Mouse (Mus musculus): Measurements from ENCODE around the gene Tpm4. TPM values are rescaled to one million over a fixed set of nuclear protein-coding genes. Genes with fewer than 3 reads are reported as not detected.

Tpm4 gene
- polyA plus RNA-seq, 1 experiment, result not detected

DNA sequence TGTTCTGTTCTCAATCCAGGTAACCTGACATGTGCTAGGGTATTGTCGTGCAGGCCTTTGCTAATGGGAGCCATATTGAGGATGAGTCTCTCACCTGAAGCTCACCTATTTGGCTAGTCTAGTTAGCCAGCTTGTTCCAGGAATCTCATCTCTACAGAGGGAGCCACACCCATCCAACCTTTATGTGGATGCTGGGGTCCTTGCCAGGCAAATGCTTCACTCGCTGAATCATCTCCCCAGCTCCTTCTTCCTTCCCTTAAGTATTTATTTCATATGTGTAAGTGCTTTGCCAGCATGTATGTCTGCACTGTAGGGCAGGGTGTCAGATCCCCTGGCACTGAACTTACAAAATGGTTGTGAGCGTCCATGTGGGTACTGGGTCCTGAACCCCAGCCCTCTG is 11.8 kb downstream of the Tpm4 start:
- no peak overlapping the region for H3K4me3 ChIP-seq (ENCODE audit: insufficient read depth, low read depth, low read length)
- no peaks in the 10 kb centered on the region for H3K4me1 ChIP-seq (ENCODE audit: control insufficient read depth, insufficient read depth, low read length)
- TF ChIP-seq POLR2A (IDR thresholded peaks at IDR 0.05; ENCODE audit: insufficient read depth, low read depth, low read length) (no peak), CTCF (IDR thresholded peaks at IDR 0.05; ENCODE audit: insufficient read depth, low read depth, low read length) (no peak)
- WGBS, result 92% methylated on average over 3 of the region's 3 CpGs
- no peak overlapping the region for H3K27ac ChIP-seq (ENCODE audit: insufficient read depth, low read depth, low read length)

DNA sequence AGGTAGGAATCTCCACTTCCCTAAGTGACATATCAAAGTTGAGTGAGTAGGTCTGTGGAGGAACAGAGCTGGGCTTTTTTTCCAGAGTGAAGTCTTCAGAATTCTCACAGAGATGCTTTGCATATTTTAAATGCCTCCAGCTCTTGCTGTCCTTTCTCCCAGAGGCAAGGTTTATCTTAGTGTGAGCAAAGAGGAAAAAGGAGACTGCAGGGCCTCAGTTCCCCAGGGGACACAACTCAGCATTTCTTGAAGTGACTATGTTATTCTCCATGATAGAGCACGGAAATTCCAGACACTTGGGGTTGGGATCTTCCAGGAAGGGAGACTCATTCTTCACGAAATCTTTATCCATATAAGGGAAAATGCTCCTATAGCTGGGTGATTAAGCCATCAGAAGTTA is 12.5 kb downstream of the Tpm4 start:
- TF ChIP-seq POLR2A (IDR thresholded peaks at IDR 0.05; ENCODE audit: insufficient read depth, low read depth, low read length), result no peak
- no peak for TF ChIP-seq CTCF (IDR thresholded peaks at IDR 0.05; ENCODE audit: insufficient read depth, low read depth, low read length)
- no peak overlapping the region for H3K27ac ChIP-seq (ENCODE audit: insufficient read depth, low read depth, low read length)
- no peak overlapping the region for H3K4me3 ChIP-seq (ENCODE audit: insufficient read depth, low read depth, low read length)
- no peaks in the 10 kb centered on the region for H3K4me1 ChIP-seq (ENCODE audit: control insufficient read depth, insufficient read depth, low read length)
- 84% methylated on average over 2 of the region's 2 CpGs for WGBS

DNA sequence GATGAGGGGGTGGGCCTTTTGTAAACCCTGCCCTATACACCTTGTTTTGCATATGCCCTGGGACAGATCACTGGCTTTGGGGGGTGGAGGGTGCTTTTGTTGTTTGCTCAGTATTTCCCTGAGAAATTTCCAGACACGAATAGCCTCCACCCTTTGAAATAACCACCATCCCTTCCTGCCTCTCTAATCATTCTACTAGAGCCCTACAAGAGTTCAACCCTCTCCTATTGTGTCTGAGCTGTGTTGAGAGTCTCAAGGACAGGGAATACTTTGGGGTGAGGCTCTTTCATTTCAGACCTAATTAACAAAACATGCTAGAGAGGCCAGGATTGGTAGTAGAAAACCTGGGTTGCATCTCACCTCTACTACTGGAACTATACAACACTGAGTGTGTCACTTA is 14.3 kb downstream of the Tpm4 start:
- H3K4me3 ChIP-seq (ENCODE audit: insufficient read depth, low read depth, low read length), result no peak overlapping the region
- no peak overlapping the region for H3K27ac ChIP-seq (ENCODE audit: insufficient read depth, low read depth, low read length)
- 84% methylated on average over 1 of the region's 1 CpGs for WGBS
- TF ChIP-seq CTCF (IDR thresholded peaks at IDR 0.05; ENCODE audit: insufficient read depth, low read depth, low read length) (no peak), POLR2A (IDR thresholded peaks at IDR 0.05; ENCODE audit: insufficient read depth, low read depth, low read length) (no peak)
- H3K4me1 ChIP-seq (ENCODE audit: control insufficient read depth, insufficient read depth, low read length), result no peaks in the 10 kb centered on the region

GRCm38 (mm10) chr8:72151418-72152078 is 16.8 kb downstream of the Tpm4 start:
- no peaks in the 10 kb centered on the region for H3K4me1 ChIP-seq (ENCODE audit: control insufficient read depth, insufficient read depth, low read length)
- 74% methylated on average over 3 of the region's 3 CpGs for WGBS
- no peak overlapping the region for H3K27ac ChIP-seq (ENCODE audit: insufficient read depth, low read depth, low read length)
- no peak overlapping the region for H3K4me3 ChIP-seq (ENCODE audit: insufficient read depth, low read depth, low read length)
- no peak for TF ChIP-seq CTCF (IDR thresholded peaks at IDR 0.05; ENCODE audit: insufficient read depth, low read depth, low read length)
- TF ChIP-seq POLR2A (IDR thresholded peaks at IDR 0.05; ENCODE audit: insufficient read depth, low read depth, low read length), result no peak

DNA sequence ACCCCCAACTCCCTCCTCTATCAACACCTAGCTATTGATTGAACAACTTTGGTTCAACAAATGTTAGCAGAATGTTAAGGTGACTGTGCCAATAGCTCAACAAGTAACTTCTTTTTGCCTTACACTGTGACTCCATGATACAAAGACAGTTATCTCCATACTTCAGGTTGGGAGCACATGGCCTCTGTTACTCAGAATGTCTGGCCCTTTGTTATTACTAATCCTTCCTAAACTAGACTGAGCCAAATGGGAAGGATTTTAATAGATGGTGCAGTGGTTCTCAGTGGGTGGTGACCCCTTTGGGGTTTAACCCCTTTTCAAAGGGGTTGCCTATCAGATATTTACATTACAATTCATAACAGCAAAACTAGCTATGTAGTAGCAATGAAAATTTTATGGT is 18.6 kb downstream of the Tpm4 start:
- TF ChIP-seq POLR2A (IDR thresholded peaks at IDR 0.05; ENCODE audit: insufficient read depth, low read depth, low read length) (no peak), CTCF (IDR thresholded peaks at IDR 0.05; ENCODE audit: insufficient read depth, low read depth, low read length) (no peak)
- Histone ChIP-seq H3K4me1 (ENCODE audit: control insufficient read depth, insufficient read depth, low read length) (no peaks in the 10 kb centered on the region), H3K4me3 (ENCODE audit: insufficient read depth, low read depth, low read length) (no peak overlapping the region), H3K27ac (ENCODE audit: insufficient read depth, low read depth, low read length) (no peak overlapping the region)

- 77% methylated on average over 2 of the region's 2 CpGs for WGBS
- no peak for TF ChIP-seq POLR2A (IDR thresholded peaks at IDR 0.05; ENCODE audit: insufficient read depth, low read depth, low read length)
- no peak for TF ChIP-seq CTCF (IDR thresholded peaks at IDR 0.05; ENCODE audit: insufficient read depth, low read depth, low read length)
Measured at GRCm38 (mm10) chr8:72158096-72158495, 23.3 kb downstream of the Tpm4 start.

GRCm38 (mm10) chr8:72158726-72159125 is 24.0 kb downstream of the Tpm4 start:
- TF ChIP-seq POLR2A (IDR thresholded peaks at IDR 0.05; ENCODE audit: insufficient read depth, low read depth, low read length) (no peak), CTCF (IDR thresholded peaks at IDR 0.05; ENCODE audit: insufficient read depth, low read depth, low read length) (no peak)
- WGBS, result 34% methylated on average over 3 of the region's 3 CpGs
- Histone ChIP-seq H3K4me3 (ENCODE audit: insufficient read depth, low read depth, low read length) (no peak overlapping the region), H3K27ac (ENCODE audit: insufficient read depth, low read depth, low read length) (no peak overlapping the region), H3K4me1 (ENCODE audit: control insufficient read depth, insufficient read depth, low read length) (peaks cover 8% of the 10 kb centered on the region)

More at GRCm38 (mm10) chr8:72158096-72158495, 23.3 kb downstream of the Tpm4 start:
- Histone ChIP-seq H3K4me3 (ENCODE audit: insufficient read depth, low read depth, low read length) (no peak overlapping the region), H3K4me1 (ENCODE audit: control insufficient read depth, insufficient read depth, low read length) (peaks cover 8% of the 10 kb centered on the region), H3K27ac (ENCODE audit: insufficient read depth, low read depth, low read length) (no peak overlapping the region)

- no peak overlapping the region for H3K27ac ChIP-seq (ENCODE audit: insufficient read depth, low read depth, low read length)
- H3K4me3 ChIP-seq (ENCODE audit: insufficient read depth, low read depth, low read length), result no peak overlapping the region
- TF ChIP-seq POLR2A (IDR thresholded peaks at IDR 0.05; ENCODE audit: insufficient read depth, low read depth, low read length), result no peak
- TF ChIP-seq CTCF (IDR thresholded peaks at IDR 0.05; ENCODE audit: insufficient read depth, low read depth, low read length), result no peak
- 57% methylated on average over 3 of the region's 3 CpGs for WGBS
- peaks cover 8% of the 10 kb centered on the region for H3K4me1 ChIP-seq (ENCODE audit: control insufficient read depth, insufficient read depth, low read length)
Measured at GRCm38 (mm10) chr8:72160007-72160406, 25.2 kb downstream of the Tpm4 start.

- Histone ChIP-seq H3K4me1 (ENCODE audit: control insufficient read depth, insufficient read depth, low read length) (peaks cover 8% of the 10 kb centered on the region), H3K4me3 (ENCODE audit: insufficient read depth, low read depth, low read length) (peak within 1 kb of the TSS; percentile 93), H3K27ac (ENCODE audit: insufficient read depth, low read depth, low read length) (0 out of 2 replicates have a peak within 1 kb of the TSS, but pooled peaks have one; percentile 38)
- TF ChIP-seq POLR2A (IDR thresholded peaks at IDR 0.05; ENCODE audit: insufficient read depth, low read depth, low read length) (peak; percentile 85), CTCF (IDR thresholded peaks at IDR 0.05; ENCODE audit: insufficient read depth, low read depth, low read length) (0 out of 2 replicates have a peak, but pooled peaks have one; percentile 5)
- under 1% methylated on average over 82 of the region's 82 CpGs for WGBS
Measured at GRCm38 (mm10) chr8:72160707-72161697, 26.2 kb downstream of the Tpm4 start, which contains the start of gene Rab8a. Rab8a (plus strand) TSS chr8:72161200.

Data from olfactory bulb, adult 2 months (tissue).